Mouse (Mus musculus): ENCODE data around the gene Shpk. TPM values are rescaled to one million over a fixed set of nuclear protein-coding genes. Genes with fewer than 3 reads are reported as not detected.

The Shpk gene
- polyA plus RNA-seq, 1 experiment = 14.8 TPM

- peaks cover 2% of the 10 kb centered on the region; the same call in 1 of the 2 replicates for H3K4me1 ChIP-seq (ENCODE audit: control insufficient read depth, insufficient read depth, insufficient read length, low read length)
- no peak for TF ChIP-seq POLR2A (IDR thresholded peaks at IDR 0.05; ENCODE audit: low read depth, low read length)
- peak; percentile 46; the same call in 1 of the 2 replicates for TF ChIP-seq CTCF (IDR thresholded peaks at IDR 0.05; ENCODE audit: extremely low read depth, insufficient read length, insufficient replicate concordance, low read depth, low read length)
- H3K27ac ChIP-seq (ENCODE audit: insufficient read depth, low read depth, low read length) = no peak overlapping the region
- H3K4me3 ChIP-seq (ENCODE audit: low read depth, low read length) = no peak overlapping the region
- peaks cover 22% of the 10 kb centered on the region for H3K36me3 ChIP-seq (ENCODE audit: control insufficient read depth, insufficient read depth, low read length)
- 71% methylated on average over 2 of the region's 2 CpGs for WGBS
- no peaks in the 10 kb centered on the region for H3K27me3 ChIP-seq (ENCODE audit: control insufficient read depth, insufficient read depth, low read length)
Measured at GRCm38 (mm10) chr11:73219671-73220070, 20.4 kb downstream of the Shpk start.

- Histone ChIP-seq H3K36me3 (ENCODE audit: control insufficient read depth, insufficient read depth, low read length) (peaks cover 16% of the 10 kb centered on the region), H3K4me3 (ENCODE audit: low read depth, low read length) (no peak overlapping the region), H3K27me3 (ENCODE audit: control insufficient read depth, insufficient read depth, low read length) (no peaks in the 10 kb centered on the region), H3K27ac (ENCODE audit: insufficient read depth, low read depth, low read length) (no peak overlapping the region), H3K4me1 (ENCODE audit: control insufficient read depth, insufficient read depth, insufficient read length, low read length) (peaks cover 2% of the 10 kb centered on the region; the same call in 1 of the 2 replicates)
- WGBS = 90% methylated on average over 1 of the region's 1 CpGs
- no peak for TF ChIP-seq CTCF (IDR thresholded peaks at IDR 0.05; ENCODE audit: extremely low read depth, insufficient read length, insufficient replicate concordance, low read depth, low read length)
- no peak for TF ChIP-seq POLR2A (IDR thresholded peaks at IDR 0.05; ENCODE audit: low read depth, low read length)
Measured at GRCm38 (mm10) chr11:73220651-73221050, 21.4 kb downstream of the Shpk start.

- H3K4me3 ChIP-seq (ENCODE audit: low read depth, low read length) = no peak overlapping the region
- TF ChIP-seq CTCF (IDR thresholded peaks at IDR 0.05; ENCODE audit: extremely low read depth, insufficient read length, insufficient replicate concordance, low read depth, low read length) (no peak), POLR2A (IDR thresholded peaks at IDR 0.05; ENCODE audit: low read depth, low read length) (no peak)
- peaks cover 12% of the 10 kb centered on the region for H3K36me3 ChIP-seq (ENCODE audit: control insufficient read depth, insufficient read depth, low read length)
- WGBS = 32% methylated on average over 5 of the region's 5 CpGs
- no peaks in the 10 kb centered on the region for H3K27me3 ChIP-seq (ENCODE audit: control insufficient read depth, insufficient read depth, low read length)
- H3K4me1 ChIP-seq (ENCODE audit: control insufficient read depth, insufficient read depth, insufficient read length, low read length) = peaks cover 2% of the 10 kb centered on the region; the same call in 1 of the 2 replicates
- H3K27ac ChIP-seq (ENCODE audit: insufficient read depth, low read depth, low read length) = no peak overlapping the region
Measured at GRCm38 (mm10) chr11:73222846-73223245, 23.6 kb downstream of the Shpk start.

- Histone ChIP-seq H3K27ac (ENCODE audit: insufficient read depth, low read depth, low read length) (no peak overlapping the region), H3K27me3 (ENCODE audit: control insufficient read depth, insufficient read depth, low read length) (no peaks in the 10 kb centered on the region), H3K36me3 (ENCODE audit: control insufficient read depth, insufficient read depth, low read length) (peaks cover 7% of the 10 kb centered on the region), H3K4me1 (ENCODE audit: control insufficient read depth, insufficient read depth, insufficient read length, low read length) (peaks cover 2% of the 10 kb centered on the region; the same call in 1 of the 2 replicates), H3K4me3 (ENCODE audit: low read depth, low read length) (no peak overlapping the region)
- TF ChIP-seq POLR2A (IDR thresholded peaks at IDR 0.05; ENCODE audit: low read depth, low read length) (no peak), CTCF (IDR thresholded peaks at IDR 0.05; ENCODE audit: extremely low read depth, insufficient read length, insufficient replicate concordance, low read depth, low read length) (peak; percentile 70; the same call in 1 of the 2 replicates)
- WGBS = 56% methylated on average over 2 of the region's 2 CpGs
Measured at GRCm38 (mm10) chr11:73223966-73224365, 24.7 kb downstream of the Shpk start.

GRCm38 (mm10) chr11:73225856-73226255, 26.6 kb downstream of the Shpk start:
- H3K36me3 ChIP-seq (ENCODE audit: control insufficient read depth, insufficient read depth, low read length) = peaks cover 4% of the 10 kb centered on the region; the same call in 1 of the 2 replicates
- H3K27ac ChIP-seq (ENCODE audit: insufficient read depth, low read depth, low read length) = no peak overlapping the region
- H3K4me3 ChIP-seq (ENCODE audit: low read depth, low read length) = no peak overlapping the region
- no peak for TF ChIP-seq CTCF (IDR thresholded peaks at IDR 0.05; ENCODE audit: extremely low read depth, insufficient read length, insufficient replicate concordance, low read depth, low read length)
- no peak for TF ChIP-seq POLR2A (IDR thresholded peaks at IDR 0.05; ENCODE audit: low read depth, low read length)
- H3K4me1 ChIP-seq (ENCODE audit: control insufficient read depth, insufficient read depth, insufficient read length, low read length) = peaks cover 2% of the 10 kb centered on the region; the same call in 1 of the 2 replicates
- 85% methylated on average over 6 of the region's 6 CpGs for WGBS
- H3K27me3 ChIP-seq (ENCODE audit: control insufficient read depth, insufficient read depth, low read length) = no peaks in the 10 kb centered on the region

- TF ChIP-seq POLR2A (IDR thresholded peaks at IDR 0.05; ENCODE audit: low read depth, low read length) = no peak
- TF ChIP-seq CTCF (IDR thresholded peaks at IDR 0.05; ENCODE audit: extremely low read depth, insufficient read length, insufficient replicate concordance, low read depth, low read length) = no peak
- WGBS = 69% methylated on average over 5 of the region's 5 CpGs
- no peaks in the 10 kb centered on the region for H3K27me3 ChIP-seq (ENCODE audit: control insufficient read depth, insufficient read depth, low read length)
Measured at GRCm38 (mm10) chr11:73228881-73229280, 29.6 kb downstream of the Shpk start.

GRCm38 (mm10) chr11:73230081-73230480, 30.8 kb downstream of the Shpk start:
- TF ChIP-seq CTCF (IDR thresholded peaks at IDR 0.05; ENCODE audit: extremely low read depth, insufficient read length, insufficient replicate concordance, low read depth, low read length) = no peak
- TF ChIP-seq POLR2A (IDR thresholded peaks at IDR 0.05; ENCODE audit: low read depth, low read length) = no peak
- no peaks in the 10 kb centered on the region for H3K4me1 ChIP-seq (ENCODE audit: control insufficient read depth, insufficient read depth, insufficient read length, low read length)
- H3K27ac ChIP-seq (ENCODE audit: insufficient read depth, low read depth, low read length) = no peak overlapping the region
- no peak overlapping the region for H3K4me3 ChIP-seq (ENCODE audit: low read depth, low read length)
- H3K27me3 ChIP-seq (ENCODE audit: control insufficient read depth, insufficient read depth, low read length) = no peaks in the 10 kb centered on the region
- no peaks in the 10 kb centered on the region for H3K36me3 ChIP-seq (ENCODE audit: control insufficient read depth, insufficient read depth, low read length)
- 83% methylated on average over 5 of the region's 5 CpGs for WGBS

More at GRCm38 (mm10) chr11:73228881-73229280, 29.6 kb downstream of the Shpk start:
- Histone ChIP-seq H3K4me3 (ENCODE audit: low read depth, low read length) (no peak overlapping the region), H3K4me1 (ENCODE audit: control insufficient read depth, insufficient read depth, insufficient read length, low read length) (peaks cover under 1% of the 10 kb centered on the region; the same call in 1 of the 2 replicates), H3K27ac (ENCODE audit: insufficient read depth, low read depth, low read length) (no peak overlapping the region), H3K36me3 (ENCODE audit: control insufficient read depth, insufficient read depth, low read length) (no peaks in the 10 kb centered on the region)
